Mouse (Mus musculus) E14TG2a.4 (cell line): ENCODE measurements around the gene Sco1.

Source experiments
- H3K27me3 ChIP-seq: 2 replicates; pipeline ENCODE4 v1.6.1; 2014; ENCODE audit warnings: low read length, control low read depth; ENCODE audit not compliant: insufficient read depth
- H3K36me3 ChIP-seq: 2 replicates; pipeline ENCODE4 v1.6.1; 2014; ENCODE audit warnings: low read length, control low read depth; ENCODE audit not compliant: insufficient read depth
- H3K4me1 ChIP-seq: replicated peaks from 2 replicates; pipeline ENCODE4 v1.6.1; 2014; ENCODE audit warnings: low read depth, low read length, control low read depth
- H3K4me3 ChIP-seq: replicated peaks from 2 replicates; pipeline ENCODE4 v1.5.1; 2014; ENCODE audit warnings: mild to moderate bottlenecking, low read length
- H3K9me3 ChIP-seq: 2 replicates; pipeline ENCODE4 v1.6.1; 2014; ENCODE audit warnings: low read length, control low read depth
- CTCF ChIP-seq: conservative IDR thresholded peaks from 2 replicates; pipeline ENCODE4 v1.5.1; 2014; ENCODE audit warnings: low read length
- NANOG ChIP-seq: IDR thresholded peaks from 2 replicates; pipeline ENCODE4 v1.6.1; 2014; ENCODE audit warnings: borderline replicate concordance, low read length, mixed read lengths
- POU5F1 ChIP-seq: IDR thresholded peaks from 2 replicates; pipeline ENCODE4 v1.6.1; 2014; ENCODE audit warnings: low read length, borderline replicate concordance

Sco1 gene

DNA sequence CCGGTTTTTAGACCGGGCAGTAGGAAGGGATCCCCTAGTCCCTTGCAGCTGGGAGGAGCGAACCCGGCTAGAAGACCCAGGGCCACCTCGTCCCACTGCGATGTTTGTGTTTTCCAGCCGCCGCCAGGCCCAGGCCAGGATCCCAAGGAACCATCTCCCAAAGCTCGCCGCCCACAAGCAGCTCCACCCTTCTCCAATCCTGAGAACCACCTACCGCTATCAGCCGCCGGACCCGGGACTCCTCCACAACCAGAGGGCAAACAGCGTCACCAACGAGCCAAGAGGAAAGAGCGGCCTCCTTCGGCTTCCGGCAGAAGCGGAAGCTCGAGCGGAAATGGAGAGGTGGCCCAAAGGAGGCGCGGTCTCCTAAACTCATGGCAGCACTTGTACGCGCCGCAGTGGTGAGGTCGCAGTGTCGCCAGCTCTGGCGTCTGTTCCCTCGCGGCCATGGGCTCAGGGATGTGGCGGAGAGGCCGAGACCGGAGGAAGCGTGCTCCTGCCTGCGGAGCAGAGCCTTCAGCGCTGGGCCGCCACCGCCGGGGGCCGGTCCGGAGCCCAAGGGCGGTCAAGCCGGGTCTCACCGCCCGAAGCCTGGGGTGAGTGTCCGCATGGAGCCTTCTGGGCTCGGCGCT lies at the start of gene Sco1, which contains the start of gene Adprm:
Sco1 (plus strand) TSS at position 350 of the 632 bp plus-strand sequence.
Adprm (minus strand) TSS at position 274 of the 632 bp plus-strand sequence.
- Histone ChIP-seq H3K27me3 (no peaks in the 10 kb centered on the region), H3K4me3 (peak within 1 kb of the TSS; percentile 100), H3K4me1 (peaks cover 68% of the 10 kb centered on the region), H3K36me3 (peaks cover 54% of the 10 kb centered on the region), H3K9me3 (no peaks in the 10 kb centered on the region)
- TF ChIP-seq NANOG (no peak), POU5F1 (no peak), CTCF (no peak)

- no peaks in the 10 kb centered on the region for H3K36me3 ChIP-seq
- H3K27me3 ChIP-seq = no peaks in the 10 kb centered on the region
- H3K4me1 ChIP-seq = peaks cover 37% of the 10 kb centered on the region
- TF ChIP-seq POU5F1 (no peak), NANOG (no peak), CTCF (no peak)
- peaks cover 13% of the 10 kb centered on the region for H3K9me3 ChIP-seq
- H3K4me3 ChIP-seq = no peak overlapping the region
These were observed 49.6 kb upstream of the Sco1 start for GRCm38 (mm10) chr11:67002911-67003310.

DNA sequence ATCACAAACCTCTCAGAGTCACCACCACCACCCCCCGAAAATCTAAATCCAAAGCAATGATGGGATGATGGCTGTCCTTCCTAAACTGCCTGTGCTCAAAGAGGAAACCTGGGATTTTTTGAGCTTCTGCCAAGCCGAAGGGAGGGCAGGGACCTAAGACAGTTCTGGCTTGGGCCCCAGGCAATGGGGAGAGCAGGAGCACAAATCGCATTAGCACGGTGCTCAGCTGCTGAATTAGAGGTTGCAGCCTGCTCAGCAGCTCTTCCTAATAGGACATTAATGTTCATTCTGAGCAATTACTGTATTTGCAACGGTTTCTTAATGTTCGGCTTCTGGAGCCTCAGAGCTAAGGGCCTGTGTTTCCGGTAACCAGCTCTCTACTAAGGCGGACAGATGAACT lies 44.5 kb upstream of the Sco1 start:
- Histone ChIP-seq H3K27me3 (no peaks in the 10 kb centered on the region), H3K9me3 (peaks cover 13% of the 10 kb centered on the region), H3K4me1 (peaks cover 65% of the 10 kb centered on the region), H3K4me3 (peak overlapping the region; percentile 37; the same call in 1 of the 2 replicates), H3K36me3 (no peaks in the 10 kb centered on the region)
- TF ChIP-seq POU5F1 (no peak), NANOG (no peak), CTCF (no peak)

DNA sequence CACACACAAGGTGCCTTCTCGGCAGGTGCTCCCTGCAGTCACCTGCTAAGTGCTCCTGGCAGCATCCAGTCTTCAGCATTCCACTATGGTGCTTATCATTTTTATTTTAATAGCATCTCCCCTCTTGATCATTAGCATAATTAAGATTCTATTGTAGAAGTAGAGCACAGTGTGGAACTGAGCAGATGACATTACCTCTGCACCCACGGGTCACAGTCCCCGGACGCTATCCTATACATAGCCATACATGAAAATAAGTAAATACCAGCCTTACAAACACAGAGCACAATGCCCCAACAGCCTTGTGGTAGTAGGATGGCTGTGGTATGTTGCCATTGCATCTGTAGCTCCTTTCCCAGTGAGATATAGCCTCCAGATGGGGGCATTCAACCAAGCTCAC lies 43.9 kb upstream of the Sco1 start:
- Histone ChIP-seq H3K9me3 (peaks cover 13% of the 10 kb centered on the region), H3K4me1 (peaks cover 67% of the 10 kb centered on the region), H3K27me3 (no peaks in the 10 kb centered on the region), H3K36me3 (no peaks in the 10 kb centered on the region), H3K4me3 (0 out of 2 replicates have a peak overlapping the region, but pooled peaks have one; percentile 37)
- TF ChIP-seq POU5F1 = no peak
- no peak for TF ChIP-seq NANOG
- TF ChIP-seq CTCF = no peak

DNA sequence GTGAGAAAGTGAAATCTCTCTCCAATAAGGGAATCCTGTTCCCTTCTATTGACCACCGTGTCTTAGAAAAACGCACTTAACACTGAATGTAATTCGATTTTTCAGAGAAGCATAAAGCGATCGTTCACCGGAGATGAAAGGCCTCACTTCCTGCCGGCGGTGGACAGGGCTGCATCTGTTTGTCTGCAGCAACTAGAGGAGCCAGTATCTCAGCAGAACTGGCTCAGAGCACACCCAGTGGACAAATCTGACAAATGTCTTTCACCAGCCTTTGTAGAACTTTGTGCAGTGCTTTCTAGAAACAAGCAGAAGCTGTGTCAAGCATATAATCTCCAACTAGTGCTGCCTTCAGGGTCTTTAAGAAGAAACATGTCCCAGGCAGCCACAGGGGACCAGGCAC lies 42.0 kb upstream of the Sco1 start:
- Histone ChIP-seq H3K36me3 (0 out of 2 replicates have a peak, but pooled peaks cover 4% of the 10 kb centered on the region), H3K4me3 (peak overlapping the region; percentile 72), H3K27me3 (no peaks in the 10 kb centered on the region), H3K9me3 (peaks cover 12% of the 10 kb centered on the region), H3K4me1 (peaks cover 86% of the 10 kb centered on the region)
- TF ChIP-seq POU5F1 = no peak

GRCm38 (mm10) chr11:67011635-67012034 lies 40.8 kb upstream of the Sco1 start:
- Histone ChIP-seq H3K36me3 (0 out of 2 replicates have a peak, but pooled peaks cover 4% of the 10 kb centered on the region), H3K27me3 (no peaks in the 10 kb centered on the region), H3K4me1 (peaks cover 92% of the 10 kb centered on the region), H3K4me3 (peak overlapping the region; percentile 72), H3K9me3 (no peaks in the 10 kb centered on the region)
- TF ChIP-seq POU5F1 (no peak), CTCF (no peak), NANOG (peak; percentile 82)

DNA sequence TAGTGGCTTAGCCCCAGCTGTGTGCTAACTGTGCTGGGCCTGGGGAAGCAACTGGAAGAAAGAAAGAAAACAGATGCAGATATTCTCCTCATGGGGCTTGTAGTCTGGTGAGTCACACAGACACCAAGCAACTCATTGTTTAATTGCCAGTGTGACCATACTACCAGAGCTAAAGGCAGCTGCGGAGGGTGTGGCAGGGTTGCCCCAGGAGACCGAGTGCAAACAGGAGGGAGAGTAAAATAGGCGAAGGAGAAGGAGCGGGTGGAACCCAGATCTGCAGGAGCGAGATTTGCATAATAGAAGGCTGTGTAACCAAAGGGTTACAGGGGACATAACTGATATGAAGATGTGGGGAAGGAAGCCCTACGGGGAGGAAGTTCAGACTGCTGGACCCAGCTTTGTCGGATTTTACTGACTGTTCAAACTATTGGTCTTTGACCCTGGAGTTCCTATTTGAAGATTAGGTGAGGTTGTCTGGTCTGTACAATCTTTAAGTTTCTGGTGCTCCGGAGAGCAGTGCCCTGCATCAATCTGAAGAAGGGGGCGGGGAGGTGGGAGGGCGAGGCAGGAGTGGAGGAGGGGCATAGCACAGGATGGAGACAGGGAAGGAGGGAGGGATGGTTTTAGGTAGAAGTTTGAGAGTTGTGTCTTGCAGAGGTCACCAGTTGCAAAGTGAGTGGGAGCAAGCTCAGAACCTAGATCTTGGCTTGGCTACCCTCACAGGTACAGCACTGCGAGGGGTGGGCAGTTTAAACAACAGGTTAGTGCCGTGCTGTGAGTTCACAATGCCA lies 34.5 kb upstream of the Sco1 start:
- TF ChIP-seq CTCF = no peak
- TF ChIP-seq POU5F1 = peak; percentile 34; the same call in 1 of the 2 replicates
- H3K27me3 ChIP-seq = no peaks in the 10 kb centered on the region
- no peaks in the 10 kb centered on the region for H3K9me3 ChIP-seq
- peak overlapping the region; percentile 71 for H3K4me3 ChIP-seq
- H3K36me3 ChIP-seq = 0 out of 2 replicates have a peak, but pooled peaks cover 4% of the 10 kb centered on the region
- H3K4me1 ChIP-seq = peaks cover 91% of the 10 kb centered on the region

DNA sequence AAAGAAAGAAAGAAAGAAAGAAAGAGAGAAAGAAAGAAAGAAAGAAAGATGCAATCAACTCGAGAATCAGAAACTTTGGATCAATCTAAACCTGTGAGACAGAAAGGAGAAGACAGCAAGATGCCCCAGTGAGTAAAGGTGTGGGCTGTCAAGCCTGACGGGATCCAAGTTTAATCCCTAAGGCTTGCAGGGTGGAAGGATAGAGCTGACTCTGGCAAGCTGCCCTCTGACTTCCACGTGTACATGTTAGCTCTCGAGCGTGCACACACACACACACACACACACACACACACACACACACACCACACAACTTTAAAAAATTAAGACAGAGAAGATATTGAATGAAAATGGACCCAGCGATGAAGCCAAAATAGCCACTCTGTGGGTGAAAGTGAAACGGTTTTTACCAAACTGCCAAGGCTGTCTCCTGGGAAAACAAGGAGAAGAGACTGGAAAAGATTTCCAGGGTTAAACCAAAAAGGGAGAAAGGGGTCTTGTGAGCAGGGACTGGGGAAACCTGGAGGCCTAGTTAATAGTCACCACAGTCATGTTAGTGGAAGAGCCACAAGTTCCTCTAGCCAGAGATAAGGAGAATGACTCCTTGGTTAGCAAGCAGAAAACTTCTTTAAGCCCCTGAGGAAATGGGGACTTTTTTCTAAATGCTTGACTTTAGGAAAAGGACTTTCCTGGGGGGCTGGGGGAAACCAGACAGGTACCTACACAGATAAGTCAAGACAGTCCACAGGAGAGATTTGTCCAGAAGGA lies 32.6 kb upstream of the Sco1 start:
- no peak for TF ChIP-seq POU5F1
- TF ChIP-seq CTCF = no peak
- TF ChIP-seq NANOG = no peak
- no peaks in the 10 kb centered on the region for H3K27me3 ChIP-seq
- peaks cover 85% of the 10 kb centered on the region for H3K4me1 ChIP-seq
- no peaks in the 10 kb centered on the region for H3K9me3 ChIP-seq
- H3K4me3 ChIP-seq = no peak overlapping the region
- H3K36me3 ChIP-seq = no peaks in the 10 kb centered on the region
